20 mouse cellular contexts compared by ENCODE assay signal in genomic region chr8:10701648-10702061, GRCm38 (mm10).
DNase-seq lines count a peak whose midpoint lies in the region; ATAC-seq and TF ChIP-seq lines count a peak whose summit lies in the region.
"Had no signal": no experiment of that assay in that cellular context is flagged by ENCODE, and none has a peak within 500 bp of the region (broad histone marks: within the 10 kb centered on the region; RNA-seq: fewer than 3 reads in every experiment).

No protein-coding gene starts in this region.

- no peak for ATAC-seq in forebrain, postnatal 0 days
- ATAC-seq in neural tube, embryonic 11.5 days (ENCODE audit: insufficient read depth, low FRiP score, low TSS enrichment), result peak; percentile 78
- no peak for ATAC-seq in neural tube, embryonic 15.5 days (ENCODE audit: low FRiP score)
- peak; percentile 72 for ATAC-seq in midbrain, embryonic 12.5 days (ENCODE audit: low FRiP score, low read depth)
- ATAC-seq: activated CD4-positive, CD25-positive, alpha-beta regulatory T cell, adult 4 months; inflammation-experienced regulatory T-cells, adult 6 months; liver, embryonic 12.5 days had no signal

- WGBS in forebrain, embryonic 10.5 days, result 38% methylated on average over 4 of the region's 4 CpGs
- WGBS in forebrain, postnatal 0 days, result 12% methylated on average over 4 of the region's 4 CpGs
- WGBS in neural tube, embryonic 11.5 days, result 60% methylated on average over 3 of the region's 4 CpGs
- 19% methylated on average over 4 of the region's 4 CpGs for WGBS in neural tube, embryonic 15.5 days
- 12% methylated on average over 4 of the region's 4 CpGs for WGBS in midbrain, embryonic 12.5 days

- no peaks in the 10 kb centered on the region for H3K36me3 ChIP-seq in forebrain, embryonic 10.5 days (replicated peaks)
- no peaks in the 10 kb centered on the region for H3K36me3 ChIP-seq in forebrain, postnatal 0 days (ENCODE audit: insufficient read depth)
- no peaks in the 10 kb centered on the region for H3K36me3 ChIP-seq in neural tube, embryonic 11.5 days (ENCODE audit: control insufficient read depth, insufficient read depth, low read length)
- H3K36me3 ChIP-seq in neural tube, embryonic 15.5 days, result no peaks in the 10 kb centered on the region
- H3K36me3 ChIP-seq in midbrain, embryonic 12.5 days, result no peaks in the 10 kb centered on the region
- H3K36me3 ChIP-seq: embryonic facial prominence, embryonic 12.5 days; limb, embryonic 12.5 days; liver, embryonic 12.5 days had no signal

- TF ChIP-seq CTCF in forebrain, postnatal 0 days (IDR thresholded peaks at IDR 0.05; ENCODE audit: low read depth), result no peak

- peak overlapping the region; percentile 14; the same call in 1 of the 2 replicates for H3K4me3 ChIP-seq in forebrain, embryonic 10.5 days
- no peak overlapping the region for H3K4me3 ChIP-seq in forebrain, postnatal 0 days (ENCODE audit: low read depth, low read length)
- H3K4me3 ChIP-seq in neural tube, embryonic 11.5 days (ENCODE audit: low read depth, low read length), result no peak overlapping the region
- H3K4me3 ChIP-seq in neural tube, embryonic 15.5 days (replicated peaks), result no peak overlapping the region
- H3K4me3 ChIP-seq in midbrain, embryonic 12.5 days, result no peak overlapping the region
- H3K4me3 ChIP-seq: embryonic facial prominence, embryonic 12.5 days; limb, embryonic 12.5 days; liver, embryonic 12.5 days had no signal

- no peaks in the 10 kb centered on the region for H3K9me3 ChIP-seq in forebrain, embryonic 10.5 days
- no peaks in the 10 kb centered on the region for H3K9me3 ChIP-seq in forebrain, postnatal 0 days (ENCODE audit: low read length)
- no peaks in the 10 kb centered on the region for H3K9me3 ChIP-seq in neural tube, embryonic 11.5 days (ENCODE audit: control insufficient read depth, low read length)
- H3K9me3 ChIP-seq in neural tube, embryonic 15.5 days (replicated peaks), result no peaks in the 10 kb centered on the region
- H3K9me3 ChIP-seq in midbrain, embryonic 12.5 days, result no peaks in the 10 kb centered on the region
- H3K9me3 ChIP-seq: embryonic facial prominence, embryonic 12.5 days; limb, embryonic 12.5 days; liver, embryonic 12.5 days had no signal

- H3K27me3 ChIP-seq in forebrain, embryonic 10.5 days (ENCODE audit: poor library complexity, severe bottlenecking), result peaks cover 13% of the 10 kb centered on the region; the same call in 1 of the 2 replicates
- no peaks in the 10 kb centered on the region for H3K27me3 ChIP-seq in forebrain, postnatal 0 days (ENCODE audit: insufficient read depth, low read length)
- H3K27me3 ChIP-seq in neural tube, embryonic 11.5 days (ENCODE audit: control insufficient read depth, insufficient read depth, low read length), result no peaks in the 10 kb centered on the region
- H3K27me3 ChIP-seq in neural tube, embryonic 15.5 days (replicated peaks), result no peaks in the 10 kb centered on the region
- H3K27me3 ChIP-seq in midbrain, embryonic 12.5 days, result no peaks in the 10 kb centered on the region
- H3K27me3 ChIP-seq: embryonic facial prominence, embryonic 12.5 days; limb, embryonic 12.5 days; liver, embryonic 12.5 days had no signal

- no peak for DNase-seq in forebrain, embryonic 10.5 days (ENCODE audit: extremely low spot score, low spot score)
- DNase-seq in forebrain, postnatal 0 days, result no peak
- no peak for DNase-seq in neural tube, embryonic 11.5 days (ENCODE audit: low spot score)
- no peak for DNase-seq in heart, postnatal 4 days
- DNase-seq in left cerebral cortex, postnatal 10 days (ENCODE audit: extremely low spot score in 1 of 2, low spot score in 2 of 2), result no peak
- no peak for DNase-seq in ovary, adult 18-20 months (ENCODE audit: low spot score)
- DNase-seq: adrenal gland, adult 8-10 months; cerebellum, adult 18-20 months; kidney, adult 8-10 months; kidney, postnatal 14 days; lung, adult 18-20 months; lung, postnatal 10 days had no signal

- H3K4me1 ChIP-seq in forebrain, embryonic 10.5 days, result peaks cover 39% of the 10 kb centered on the region
- no peaks in the 10 kb centered on the region for H3K4me1 ChIP-seq in forebrain, postnatal 0 days (ENCODE audit: insufficient read depth)
- H3K4me1 ChIP-seq in neural tube, embryonic 11.5 days (ENCODE audit: control insufficient read depth, insufficient read depth, low read length), result peaks cover 4% of the 10 kb centered on the region; the same call in 1 of the 2 replicates
- peaks cover 16% of the 10 kb centered on the region for H3K4me1 ChIP-seq in neural tube, embryonic 15.5 days
- H3K4me1 ChIP-seq in midbrain, embryonic 12.5 days, result peaks cover 33% of the 10 kb centered on the region
- H3K4me1 ChIP-seq: embryonic facial prominence, embryonic 12.5 days; limb, embryonic 12.5 days; liver, embryonic 12.5 days had no signal

- no peak overlapping the region for H3K4me2 ChIP-seq in forebrain, postnatal 0 days (ENCODE audit: low read depth)
- H3K4me2 ChIP-seq in neural tube, embryonic 11.5 days (ENCODE audit: low read depth), result no peak overlapping the region
- no peak overlapping the region for H3K4me2 ChIP-seq in neural tube, embryonic 15.5 days
- H3K4me2 ChIP-seq in midbrain, embryonic 12.5 days (replicated peaks), result peak overlapping the region; percentile 11; the same call in 1 of the 2 replicates
- H3K4me2 ChIP-seq: embryonic facial prominence, embryonic 12.5 days; limb, embryonic 12.5 days; liver, embryonic 12.5 days had no signal

- peak overlapping the region; percentile 76 for H3K27ac ChIP-seq in forebrain, embryonic 10.5 days
- H3K27ac ChIP-seq in forebrain, postnatal 0 days (ENCODE audit: low read depth, low read length), result no peak overlapping the region
- no peak overlapping the region for H3K27ac ChIP-seq in neural tube, embryonic 11.5 days (ENCODE audit: low read depth, low read length)
- H3K27ac ChIP-seq in neural tube, embryonic 15.5 days (replicated peaks), result no peak overlapping the region
- peak overlapping the region; percentile 73 for H3K27ac ChIP-seq in midbrain, embryonic 12.5 days (replicated peaks)
- H3K27ac ChIP-seq: embryonic facial prominence, embryonic 12.5 days; limb, embryonic 12.5 days; liver, embryonic 12.5 days; stomach, postnatal 0 days had no signal

- no peak overlapping the region for H3K9ac ChIP-seq in forebrain, postnatal 0 days
- no peak overlapping the region for H3K9ac ChIP-seq in neural tube, embryonic 11.5 days (ENCODE audit: low read length)
- no peak overlapping the region for H3K9ac ChIP-seq in neural tube, embryonic 15.5 days (replicated peaks)
- no peak overlapping the region for H3K9ac ChIP-seq in midbrain, embryonic 12.5 days (replicated peaks)
- H3K9ac ChIP-seq: embryonic facial prominence, embryonic 12.5 days; limb, embryonic 12.5 days; liver, embryonic 12.5 days had no signal

- intact Hi-C loops in left cerebral cortex, postnatal 10 days (cut with DNase I), result no loop called here

Comparison
In these comparisons a context has a peak if more than half of its experiments do, and no peak if none do; other contexts are left out.
1. H3K27ac ChIP-seq: peak in forebrain, embryonic 10.5 days (single experiment) and midbrain, embryonic 12.5 days (single experiment); none in forebrain, postnatal 0 days (single experiment), neural tube, embryonic 11.5 days (single experiment) and neural tube, embryonic 15.5 days (single experiment).
2. ATAC-seq: peak in neural tube, embryonic 11.5 days (single experiment) and midbrain, embryonic 12.5 days (single experiment); none in forebrain, postnatal 0 days (single experiment) and neural tube, embryonic 15.5 days (single experiment).